Mouse (Mus musculus) myocyte (in vitro differentiated cells): Measurements from ENCODE around the gene Fndc5. TPM values are rescaled to one million over a fixed set of nuclear protein-coding genes. Genes with fewer than 3 reads are reported as not detected.

Source experiments
- H3K27me3 ChIP-seq: one replicate; pipeline ENCODE4 v1.6.1; 2011; ENCODE audit not compliant: control insufficient read depth, insufficient read depth, insufficient read length
- H3K36me3 ChIP-seq: one replicate; pipeline ENCODE4 v1.6.1; 2011; ENCODE audit not compliant: control insufficient read depth, insufficient read depth
- H3K4me2 ChIP-seq: one replicate; pipeline ENCODE4 v1.6.1; 2011; ENCODE audit warnings: low read depth, control low read depth
- H3K4me3 ChIP-seq: one replicate; pipeline ENCODE4 v1.5.1; 2011; ENCODE audit warnings: mild to moderate bottlenecking, control low read depth, moderate library complexity
- H3K79me2 ChIP-seq: one replicate; pipeline ENCODE4 v1.6.1; 2011; ENCODE audit not compliant: control insufficient read depth, insufficient read depth
- H3ac ChIP-seq: one replicate; pipeline ENCODE4 v1.6.1; 2011; ENCODE audit not compliant: control insufficient read depth, insufficient read length
- CEBPB ChIP-seq: IDR thresholded peaks from 2 replicates; pipeline ENCODE4 v1.6.1; 2011; ENCODE audit warnings: mild to moderate bottlenecking, moderate library complexity; ENCODE audit not compliant: poor library complexity, insufficient read depth, severe bottlenecking
- E2F4 ChIP-seq: IDR thresholded peaks from one replicate; pipeline ENCODE4 v1.6.1; 2011; ENCODE audit warnings: mild to moderate bottlenecking, control low read depth, moderate library complexity; ENCODE audit not compliant: insufficient read depth
- MAX ChIP-seq: IDR thresholded peaks from one replicate; pipeline ENCODE4 v1.6.1; 2011; ENCODE audit warnings: low read depth, mild to moderate bottlenecking, control low read depth
- MYOD1 ChIP-seq, 3 experiments: IDR thresholded peaks; one replicate each; pipeline ENCODE4 v1.6.1; 2011; ENCODE audit warnings: control low read depth in 2 of 3, low read depth in 2 of 3, mild to moderate bottlenecking in 2 of 3, moderate library complexity in 1 of 3; ENCODE audit not compliant: insufficient read length in 2 of 3, control insufficient read depth in 1 of 3
- MYOG ChIP-seq, 3 experiments: IDR thresholded peaks; one replicate each; pipeline ENCODE4 v1.6.1; 2011; ENCODE audit warnings: control low read depth in 2 of 3, low read depth in 2 of 3, mild to moderate bottlenecking in 2 of 3; ENCODE audit not compliant: insufficient read length in 2 of 3, control insufficient read depth in 1 of 3, insufficient read depth in 1 of 3
- POLR2A ChIP-seq: IDR thresholded peaks from one replicate; pipeline ENCODE4 v1.6.1; 2011; ENCODE audit warnings: low read depth, mild to moderate bottlenecking, control low read depth, moderate library complexity; ENCODE audit not compliant: insufficient read length
- POLR2AphosphoS2 ChIP-seq: IDR thresholded peaks from one replicate; pipeline ENCODE4 v1.6.1; 2011; ENCODE audit warnings: low read depth, control low read depth; ENCODE audit not compliant: insufficient read length
- REST ChIP-seq: IDR thresholded peaks from one replicate; pipeline ENCODE4 v1.6.1; 2011; ENCODE audit warnings: mild to moderate bottlenecking, control low read depth, moderate library complexity; ENCODE audit not compliant: insufficient read depth, insufficient read length
- SRF ChIP-seq: IDR thresholded peaks from one replicate; pipeline ENCODE4 v1.6.1; 2011; ENCODE audit warnings: low read depth; ENCODE audit not compliant: control insufficient read depth, insufficient read length
- TCF12 ChIP-seq: IDR thresholded peaks from one replicate; pipeline ENCODE4 v1.6.1; 2011; ENCODE audit warnings: mild to moderate bottlenecking, control low read depth; ENCODE audit not compliant: poor library complexity, insufficient read depth, severe bottlenecking
- TCF3 ChIP-seq: IDR thresholded peaks from one replicate; pipeline ENCODE4 v1.6.1; 2011; ENCODE audit warnings: low read depth, control low read depth; ENCODE audit not compliant: insufficient read length
- USF1 ChIP-seq: IDR thresholded peaks from one replicate; pipeline ENCODE4 v1.6.1; 2011; ENCODE audit warnings: low read depth, mild to moderate bottlenecking, control low read depth, moderate library complexity
- polyA plus RNA-seq: library from polyadenylated mRNA; unstranded; fragments of >200 nt; fragmentation: generic; extraction: Trizol; gene quantifications from one replicate; pipeline ENCODE4 v1.2.1, GENCODE M21; 2012; ENCODE audit warnings: missing spikeins

The Fndc5 gene
- polyA plus RNA-seq, 1 experiment, result 41.3 TPM

DNA sequence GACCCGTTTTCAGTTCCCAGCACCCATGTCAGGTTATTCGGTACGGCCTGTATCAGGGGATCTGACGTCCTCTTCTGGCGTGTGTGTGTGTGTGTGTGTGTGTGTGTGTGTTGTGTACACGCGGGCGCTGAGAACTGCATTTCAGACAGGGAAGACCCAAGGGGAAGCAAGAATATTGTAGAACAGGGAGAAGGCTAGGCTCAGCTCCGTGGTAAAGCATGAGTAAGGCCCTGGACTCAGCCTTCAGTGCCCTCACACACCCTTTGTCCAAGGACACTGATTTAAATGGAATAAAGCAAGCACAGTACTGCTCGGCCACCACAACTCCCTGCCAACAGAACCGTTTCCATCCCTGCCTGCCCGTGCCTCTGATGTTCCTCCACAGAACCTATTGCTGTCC lies 53.7 kb downstream of the Fndc5 start:
- peaks cover 87% of the 10 kb centered on the region for H3K79me2 ChIP-seq
- no peak for TF ChIP-seq E2F4
- TF ChIP-seq POLR2AphosphoS2, result peak; percentile 64
- TF ChIP-seq POLR2A, result no peak
- no peak for TF ChIP-seq TCF3
- no peak for TF ChIP-seq TCF12
- no peak for TF ChIP-seq REST

GRCm38 (mm10) chr4:129191691-129192090 lies 54.9 kb downstream of the Fndc5 start:
- no peaks in the 10 kb centered on the region for H3K27me3 ChIP-seq
- H3K36me3 ChIP-seq, result peaks cover 43% of the 10 kb centered on the region
- no peak overlapping the region for H3ac ChIP-seq
- peaks cover 87% of the 10 kb centered on the region for H3K79me2 ChIP-seq
- H3K4me2 ChIP-seq, result peak overlapping the region; percentile 89
- TF ChIP-seq E2F4, result no peak
- TF ChIP-seq MYOD1 (IDR thresholded peaks at IDR 0.05; ENCODE audit: control insufficient read depth in 1 of 3, insufficient read length in 2 of 3, low read depth in 2 of 3), result no peak
- no peak for TF ChIP-seq SRF
- no peak for TF ChIP-seq CEBPB
- no peak for TF ChIP-seq TCF3
- TF ChIP-seq MYOG (IDR thresholded peaks at IDR 0.05; ENCODE audit: control insufficient read depth in 1 of 3, insufficient read depth in 1 of 3, insufficient read length in 2 of 3, low read depth in 2 of 3), result no peak
- TF ChIP-seq MAX, result no peak
- no peak for TF ChIP-seq POLR2AphosphoS2
- no peak for TF ChIP-seq POLR2A
- no peak for TF ChIP-seq TCF12
- no peak for TF ChIP-seq REST
- TF ChIP-seq USF1, result no peak
- peak overlapping the region; percentile 99 for H3K4me3 ChIP-seq

More for the DNA sequence above, 53.7 kb downstream of the Fndc5 start:
- peak overlapping the region; percentile 63 for H3ac ChIP-seq
- peak overlapping the region; percentile 99 for H3K4me3 ChIP-seq
- H3K36me3 ChIP-seq, result peaks cover 32% of the 10 kb centered on the region
- H3K4me2 ChIP-seq, result peak overlapping the region; percentile 89
- no peaks in the 10 kb centered on the region for H3K27me3 ChIP-seq

Other genes with a start within 250 kb of the Fndc5 start
- 17.4 TPM for gene Azin2, start 174.6 kb upstream of the Fndc5 start, polyA plus RNA-seq
- gene Ak2, start 145.0 kb upstream of the Fndc5 start, polyA plus RNA-seq, result 83.0 TPM
- 49.3 TPM for gene Rnf19b, start 78.7 kb upstream of the Fndc5 start, polyA plus RNA-seq
- 0.41 TPM for gene Tmem54, start 31.5 kb upstream of the Fndc5 start, polyA plus RNA-seq
- gene Hpca, start 15.0 kb upstream of the Fndc5 start, polyA plus RNA-seq, result 0.12 TPM
- 7.8 TPM for gene S100pbp, start 52.7 kb downstream of the Fndc5 start, polyA plus RNA-seq
- gene Yars, start 52.8 kb downstream of the Fndc5 start, polyA plus RNA-seq, result 183 TPM
- 25.4 TPM for gene C77080, start 124.4 kb downstream of the Fndc5 start, polyA plus RNA-seq
- 51.1 TPM for gene Sync, start 150.6 kb downstream of the Fndc5 start, polyA plus RNA-seq
- gene Rbbp4, start 198.4 kb downstream of the Fndc5 start, polyA plus RNA-seq, result 137 TPM
- 34.5 TPM for gene Zbtb8os, start 198.7 kb downstream of the Fndc5 start, polyA plus RNA-seq
- 5.8 TPM for gene Zbtb8a, start 241.1 kb downstream of the Fndc5 start, polyA plus RNA-seq